Comparison of ENCODE assay signal across 12 mouse cellular contexts in the genomic region with DNA sequence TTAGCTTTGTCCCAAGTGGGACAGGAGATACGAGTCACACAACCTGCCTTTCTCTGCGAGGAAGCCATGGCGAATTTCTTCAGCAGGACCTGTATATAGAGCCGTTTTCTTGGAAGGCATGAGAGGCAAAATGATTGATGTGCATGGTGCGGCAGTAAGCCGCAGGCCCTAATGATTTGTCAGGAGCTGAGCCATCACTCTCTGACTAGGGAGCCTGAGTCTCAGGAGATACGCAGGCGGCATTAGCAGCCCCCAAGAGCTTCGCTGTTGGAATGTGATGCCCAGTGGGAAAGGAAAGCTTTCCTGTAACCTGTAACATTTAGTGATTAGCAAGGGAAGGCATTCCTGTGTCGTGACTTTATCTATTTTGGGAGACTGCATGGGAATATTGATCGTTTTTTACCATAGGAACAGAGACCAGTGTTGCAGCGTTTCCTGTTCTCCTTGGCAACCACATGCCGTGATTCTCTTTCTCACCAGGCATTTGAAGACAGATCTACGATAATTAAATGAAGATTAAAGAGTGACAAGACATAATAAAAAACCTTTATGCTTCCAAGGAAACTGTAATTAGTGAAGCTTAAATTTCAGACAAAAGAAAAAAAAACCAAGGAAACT.
A peak's percentile ranks its signal among the peaks of the same experiment; 100 is the strongest.
DNase-seq lines count a peak whose midpoint lies in the region; ATAC-seq and TF ChIP-seq lines count a peak whose summit lies in the region.
"Had no signal": no experiment of that assay in that cellular context is flagged by ENCODE, and none has a peak within 500 bp of the region (broad histone marks: within the 10 kb centered on the region; RNA-seq: fewer than 3 reads in every experiment).

No protein-coding gene starts in this region.

- TF ChIP-seq CTCF in hindbrain, postnatal 0 days (IDR thresholded peaks at IDR 0.05; ENCODE audit: low read depth) = no peak
- TF ChIP-seq CTCF in midbrain, postnatal 0 days (IDR thresholded peaks at IDR 0.05) = no peak

- H3K27ac ChIP-seq in embryonic facial prominence, embryonic 14.5 days (replicated peaks; ENCODE audit: low read depth, low read length) = no peak overlapping the region
- peak overlapping the region; percentile 56; the same call in 1 of the 2 replicates for H3K27ac ChIP-seq in hindbrain, postnatal 0 days
- no peak overlapping the region for H3K27ac ChIP-seq in midbrain, postnatal 0 days (ENCODE audit: low read depth, low read length)
- H3K27ac ChIP-seq in kidney, embryonic 16.5 days (ENCODE audit: low read length) = no peak overlapping the region
- H3K27ac ChIP-seq: liver, embryonic 13.5 days had no signal

- no peaks in the 10 kb centered on the region for H3K27me3 ChIP-seq in embryonic facial prominence, embryonic 14.5 days (replicated peaks; ENCODE audit: control insufficient read depth, insufficient read depth, low read length)
- H3K27me3 ChIP-seq in hindbrain, postnatal 0 days (ENCODE audit: insufficient read depth, low read length) = no peaks in the 10 kb centered on the region
- no peaks in the 10 kb centered on the region for H3K27me3 ChIP-seq in midbrain, postnatal 0 days (ENCODE audit: insufficient read depth, low read length)
- H3K27me3 ChIP-seq in kidney, embryonic 16.5 days (ENCODE audit: insufficient read depth, low read length) = no peaks in the 10 kb centered on the region
- H3K27me3 ChIP-seq: liver, embryonic 13.5 days had no signal

- no peak overlapping the region for H3K9ac ChIP-seq in embryonic facial prominence, embryonic 14.5 days (ENCODE audit: low read depth, low read length)
- no peak overlapping the region for H3K9ac ChIP-seq in hindbrain, postnatal 0 days (replicated peaks; ENCODE audit: low read length)
- no peak overlapping the region; the same call in 1 of the 2 replicates for H3K9ac ChIP-seq in midbrain, postnatal 0 days (replicated peaks; ENCODE audit: low read length, poor library complexity, severe bottlenecking)
- H3K9ac ChIP-seq in kidney, embryonic 16.5 days (replicated peaks; ENCODE audit: low read length) = no peak overlapping the region
- H3K9ac ChIP-seq: liver, embryonic 13.5 days had no signal

- no peaks in the 10 kb centered on the region for H3K36me3 ChIP-seq in embryonic facial prominence, embryonic 14.5 days (ENCODE audit: control insufficient read depth, insufficient read depth, low read length)
- H3K36me3 ChIP-seq in hindbrain, postnatal 0 days (ENCODE audit: insufficient read depth, low read length) = no peaks in the 10 kb centered on the region
- no peaks in the 10 kb centered on the region for H3K36me3 ChIP-seq in midbrain, postnatal 0 days (ENCODE audit: insufficient read depth, low read length)
- H3K36me3 ChIP-seq in kidney, embryonic 16.5 days (ENCODE audit: insufficient read depth, low read length) = no peaks in the 10 kb centered on the region
- H3K36me3 ChIP-seq: liver, embryonic 13.5 days had no signal

- ATAC-seq in embryonic facial prominence, embryonic 14.5 days (ENCODE audit: low read depth) = peak; percentile 9; the same call in 1 of the 2 replicates
- peak; percentile 75; the same call in 1 of the 2 replicates for ATAC-seq in hindbrain, postnatal 0 days
- peak; percentile 78 for ATAC-seq in midbrain, postnatal 0 days (ENCODE audit: low FRiP score)
- no peak for ATAC-seq in kidney, embryonic 16.5 days (ENCODE audit: low FRiP score, low TSS enrichment)

- 49% methylated on average over 14 of the region's 14 CpGs for WGBS in embryonic facial prominence, embryonic 14.5 days
- WGBS in hindbrain, postnatal 0 days = 12% methylated on average over 14 of the region's 14 CpGs
- WGBS in midbrain, postnatal 0 days = 24% methylated on average over 14 of the region's 14 CpGs
- WGBS in kidney, embryonic 16.5 days = 57% methylated on average over 14 of the region's 14 CpGs

- no peaks in the 10 kb centered on the region for H3K4me1 ChIP-seq in embryonic facial prominence, embryonic 14.5 days (ENCODE audit: control insufficient read depth, insufficient read depth, low read length)
- H3K4me1 ChIP-seq in hindbrain, postnatal 0 days (ENCODE audit: insufficient read depth, low read length) = no peaks in the 10 kb centered on the region
- no peaks in the 10 kb centered on the region for H3K4me1 ChIP-seq in midbrain, postnatal 0 days (ENCODE audit: insufficient read depth, low read length)
- H3K4me1 ChIP-seq in kidney, embryonic 16.5 days (ENCODE audit: insufficient read depth, low read length) = no peaks in the 10 kb centered on the region
- H3K4me1 ChIP-seq: liver, embryonic 13.5 days had no signal

- DNase-seq in cerebellum, postnatal 10 days = peak; percentile 1 to 2
- no peak for DNase-seq in cerebellum, adult 18-20 months
- DNase-seq in embryonic facial prominence, embryonic 14.5 days (ENCODE audit: low spot score) = no peak
- peak; percentile 48 for DNase-seq in hindbrain, postnatal 0 days (ENCODE audit: low spot score)
- DNase-seq in midbrain, postnatal 0 days (ENCODE audit: low spot score) = peak; percentile 64
- DNase-seq in cerebellum, adult 9-10 months = no peak
- no peak for DNase-seq in lung, adult 18-20 months
- DNase-seq: heart, postnatal 14 days; kidney, postnatal 36 days; liver, embryonic 13.5 days had no signal

- H3K9me3 ChIP-seq in embryonic facial prominence, embryonic 14.5 days (ENCODE audit: control insufficient read depth, low read length) = no peaks in the 10 kb centered on the region
- no peaks in the 10 kb centered on the region for H3K9me3 ChIP-seq in hindbrain, postnatal 0 days (ENCODE audit: low read length)
- no peaks in the 10 kb centered on the region for H3K9me3 ChIP-seq in midbrain, postnatal 0 days (ENCODE audit: low read length)
- H3K9me3 ChIP-seq in kidney, embryonic 16.5 days (ENCODE audit: low read length) = no peaks in the 10 kb centered on the region
- H3K9me3 ChIP-seq: liver, embryonic 13.5 days had no signal

- H3K4me2 ChIP-seq in embryonic facial prominence, embryonic 14.5 days (ENCODE audit: low read depth, low read length) = no peak overlapping the region
- H3K4me2 ChIP-seq in hindbrain, postnatal 0 days (ENCODE audit: low read depth, low read length) = peak overlapping the region; percentile 58
- peak overlapping the region; percentile 38 for H3K4me2 ChIP-seq in midbrain, postnatal 0 days (ENCODE audit: low read depth, low read length, poor library complexity, severe bottlenecking)
- H3K4me2 ChIP-seq in kidney, embryonic 16.5 days (replicated peaks; ENCODE audit: low read depth, low read length) = no peak overlapping the region
- H3K4me2 ChIP-seq: liver, embryonic 13.5 days had no signal

- H3K4me3 ChIP-seq in embryonic facial prominence, embryonic 14.5 days (ENCODE audit: low read depth, low read length) = no peak overlapping the region
- H3K4me3 ChIP-seq in hindbrain, postnatal 0 days (ENCODE audit: low read length) = peak overlapping the region; percentile 28
- peak overlapping the region; percentile 15; the same call in 1 of the 2 replicates for H3K4me3 ChIP-seq in midbrain, postnatal 0 days (ENCODE audit: low read depth, low read length)
- no peak overlapping the region for H3K4me3 ChIP-seq in kidney, embryonic 16.5 days (ENCODE audit: low read length)
- H3K4me3 ChIP-seq: erythroblast, embryonic 14.5 days; liver, embryonic 13.5 days had no signal

Comparison
In these comparisons a context has a peak if more than half of its experiments do, and no peak if none do; other contexts are left out.
1. DNase-seq: peak in cerebellum, postnatal 10 days (2 of 2), hindbrain, postnatal 0 days (single experiment) and midbrain, postnatal 0 days (single experiment); none in cerebellum, adult 18-20 months (0 of 2), embryonic facial prominence, embryonic 14.5 days (single experiment), cerebellum, adult 9-10 months (single experiment) and lung, adult 18-20 months (0 of 2).
2. H3K4me2 ChIP-seq: peak in hindbrain, postnatal 0 days (single experiment) and midbrain, postnatal 0 days (single experiment); none in embryonic facial prominence, embryonic 14.5 days (single experiment) and kidney, embryonic 16.5 days (single experiment).
3. H3K4me3 ChIP-seq: peak in hindbrain, postnatal 0 days (single experiment) and midbrain, postnatal 0 days (single experiment); none in embryonic facial prominence, embryonic 14.5 days (single experiment) and kidney, embryonic 16.5 days (single experiment).